Mouse (Mus musculus) gastrocnemius, adult 2 months (tissue): ENCODE data around the gene Mea1. TPM values are rescaled to one million over a fixed set of nuclear protein-coding genes. Genes with fewer than 3 reads are reported as not detected.

ENCODE experiments used
- DNase-seq: peaks from one replicate; pipeline ENCODE4 v3.0.0; 2022
- H3K27ac ChIP-seq: fragments of 200-600 bp; 2 replicates; pipeline ENCODE4 v1.8.1; 2022; ENCODE audit warnings: mild to moderate bottlenecking
- H3K4me3 ChIP-seq: fragments of 200-600 bp; 2 replicates; pipeline ENCODE4 v1.8.1; 2022; ENCODE audit warnings: mild to moderate bottlenecking, moderate library complexity
- CTCF ChIP-seq: fragments of 200-600 bp; IDR thresholded peaks from 2 replicates; pipeline ENCODE4 v1.8.1; 2022; ENCODE audit warnings: antibody characterized with exemption, mild to moderate bottlenecking, moderate library complexity
- intact Hi-C: fragments of 180-260 bp; cut with DNase I; formaldehyde crosslinking; loops from one replicate; pipeline ENCODE4 v1.15.1; 2025
- total RNA-seq, 2 experiments: library from RNA; stranded (reverse); gene quantifications; 2 replicates each; pipeline ENCODE4 v1.2.3; 2021

Gene Mea1
- total RNA-seq, 2 experiments from 2014 or later = 34.6 to 49.1 TPM

DNA sequence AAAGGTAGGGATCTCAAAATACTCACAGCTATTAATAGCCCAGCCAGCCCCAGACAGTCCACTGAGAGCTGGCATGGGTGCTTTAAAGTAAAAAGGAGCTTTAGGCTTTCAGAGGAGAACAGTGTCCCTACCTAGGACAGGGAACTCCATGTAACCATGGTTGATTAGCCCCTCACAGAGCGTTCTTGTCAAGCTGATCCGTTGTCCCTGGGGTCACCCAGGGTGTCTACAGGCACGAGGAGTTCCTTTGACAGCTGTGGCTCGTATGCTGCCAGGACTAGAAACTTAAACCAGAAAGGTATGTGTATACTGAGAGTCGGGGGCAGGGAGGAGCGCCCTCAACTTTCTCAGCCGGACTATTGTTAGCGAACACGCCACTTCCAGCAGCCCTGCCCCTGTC, 318 bp downstream of the Mea1 start:
- intact Hi-C loops = no loop called here
- peak; percentile 69 for DNase-seq
- peak overlapping the region; percentile 96 for H3K27ac ChIP-seq

DNA sequence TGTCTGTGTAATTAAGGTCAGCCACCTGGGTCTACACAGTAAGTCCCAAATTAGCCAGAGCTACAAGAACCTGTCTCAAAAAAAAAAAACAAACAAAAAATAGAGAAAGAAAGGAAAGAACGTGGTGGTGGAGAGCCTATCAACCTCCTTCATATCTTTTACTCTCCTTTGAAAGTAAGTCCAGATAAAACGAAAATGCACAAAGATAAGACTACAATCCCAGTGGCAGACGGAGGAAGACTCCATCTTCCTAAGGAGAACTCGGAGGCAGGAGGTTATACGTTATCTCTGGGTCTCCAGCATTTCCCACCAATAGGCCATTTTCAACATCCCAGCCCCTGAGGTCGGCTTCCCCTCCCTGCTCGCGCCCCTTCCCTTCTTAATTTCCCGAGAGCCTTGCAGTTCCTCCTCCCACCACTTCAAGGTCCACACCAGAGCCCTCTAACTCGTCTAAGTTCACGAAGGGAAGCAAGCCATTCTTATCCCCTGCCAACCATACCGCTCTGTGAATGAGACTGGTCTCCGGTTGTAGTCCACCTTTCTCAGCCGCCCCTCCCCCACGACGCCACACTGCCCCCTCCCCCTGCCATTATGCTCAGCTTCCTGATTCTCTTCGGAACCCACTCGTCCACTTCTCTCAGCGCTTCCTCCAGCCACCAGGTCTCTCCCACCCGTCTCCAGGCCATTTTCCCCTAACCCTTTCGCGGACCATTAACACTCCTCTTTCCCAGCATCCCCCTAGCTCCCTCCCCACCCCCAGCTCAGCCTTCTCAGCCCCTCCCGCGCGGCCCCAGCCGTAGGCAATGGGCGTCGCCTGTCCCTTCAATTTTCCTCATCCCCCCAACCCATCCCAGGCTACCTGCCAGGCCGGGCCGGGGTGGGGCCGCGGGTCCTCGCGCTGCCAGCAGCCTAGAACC, 1.5 kb downstream of the Mea1 start:
- intact Hi-C loops = loop anchor here (2.0 to 5.0 kb wide), 2 partner anchors 33 to 72 kb away; partner anchors contain the start of genes Cnpy3, Klc4 and Mrpl2
- Histone ChIP-seq H3K4me3 (peak overlapping the region; percentile 77), H3K27ac (peak overlapping the region; percentile 96)
- peak; percentile 56 for TF ChIP-seq CTCF
- DNase-seq = peak; percentile 74

More for the DNA sequence above, 318 bp downstream of the Mea1 start:
- H3K4me3 ChIP-seq = peak overlapping the region; percentile 77
- TF ChIP-seq CTCF = no peak

DNA sequence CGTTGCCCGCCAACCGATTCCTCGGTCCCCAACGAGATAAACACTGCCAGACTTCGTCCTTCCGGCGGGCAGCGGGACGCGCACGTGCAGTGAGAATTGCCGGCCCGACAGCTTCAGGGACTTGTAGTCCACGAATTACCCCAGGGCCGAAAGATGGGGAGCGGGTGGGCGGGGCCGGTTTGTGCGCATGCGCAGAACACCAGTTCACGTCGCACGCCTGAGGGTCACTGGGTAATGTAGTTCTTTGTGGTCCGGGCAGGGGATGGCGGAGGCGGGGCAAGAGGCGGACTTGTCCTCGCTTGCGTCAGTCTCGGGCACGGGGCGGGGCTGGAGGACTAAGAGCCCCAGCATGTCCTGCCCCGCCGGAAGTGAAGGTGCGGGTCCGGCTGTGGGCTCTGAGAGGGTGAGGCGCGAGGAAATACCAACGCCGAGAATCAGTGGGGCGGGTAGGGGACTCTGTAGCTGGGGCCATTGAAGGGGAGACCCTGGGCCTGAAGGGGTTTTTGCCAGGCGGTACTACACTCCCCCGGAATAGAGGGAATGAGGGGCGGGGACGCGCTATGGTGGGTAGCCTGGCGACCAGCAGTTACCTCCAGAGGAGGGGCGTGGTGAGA, 2.3 kb downstream of the Mea1 start, which contains the start of gene Klhdc3:
Gene Klhdc3 (minus strand): TSS at position 155 of the 614 bp plus-strand sequence.
- Histone ChIP-seq H3K4me3 (peak within 1 kb of the TSS; percentile 77), H3K27ac (peak within 1 kb of the TSS; percentile 96)
- intact Hi-C loops = loop anchor here (1.0 to 5.0 kb wide), 3 partner anchors 24 to 71 kb away; partner anchors contain the start of genes Cnpy3, Klc4, Mrpl2 and Ppp2r5d
- TF ChIP-seq CTCF = no peak
- DNase-seq = peak; percentile 99

GRCm38 (mm10) chr17:46681466-46682118, 3.0 kb downstream of the Mea1 start:
- DNase-seq = no peak
- Histone ChIP-seq H3K4me3 (peak overlapping the region; percentile 77), H3K27ac (peak overlapping the region; percentile 92)
- intact Hi-C loops = loop anchor here (1.0 to 5.0 kb wide), 3 partner anchors 24 to 71 kb away; partner anchors contain the start of genes Cnpy3, Klc4, Mrpl2 and Ppp2r5d
- no peak for TF ChIP-seq CTCF

DNA sequence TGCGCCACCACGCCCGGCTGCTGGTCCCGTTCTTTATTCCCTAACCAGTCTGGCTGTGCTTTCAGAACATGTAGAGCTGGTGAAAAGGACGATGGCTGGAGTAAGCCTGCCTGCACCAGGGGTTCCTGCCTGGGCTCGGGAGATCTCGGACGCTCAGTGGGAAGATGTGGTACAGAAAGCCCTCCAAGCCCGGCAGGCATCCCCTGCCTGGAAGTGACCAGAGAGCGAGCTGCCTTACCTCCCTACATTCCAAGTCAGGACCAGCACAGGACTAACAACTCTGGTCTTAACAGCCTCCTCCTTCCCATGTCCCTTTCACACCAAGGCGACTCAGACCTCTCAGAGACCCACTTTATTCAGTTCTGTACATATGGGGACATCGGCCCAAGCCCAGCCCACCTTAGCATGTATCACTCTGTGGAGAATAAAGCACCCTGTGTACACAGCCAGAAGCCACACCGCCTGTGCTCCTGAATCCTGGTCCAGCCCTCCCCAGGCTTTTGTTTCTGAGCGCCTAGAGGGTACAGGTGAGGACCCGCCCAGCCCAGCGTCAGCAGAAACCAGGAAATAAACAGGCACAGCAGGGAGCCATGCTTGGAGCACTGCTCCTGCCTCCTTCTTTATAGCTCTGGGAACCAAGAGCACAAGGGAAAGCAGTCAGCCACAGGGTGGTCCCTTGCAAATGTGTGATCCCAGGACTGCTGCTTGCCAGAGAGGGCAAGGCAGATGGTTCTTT, 4.2 kb downstream of the Mea1 start:
- Histone ChIP-seq H3K27ac (no peak overlapping the region), H3K4me3 (no peak overlapping the region)
- no peak for TF ChIP-seq CTCF
- intact Hi-C loops = loop anchor here (5.0 kb wide), 1 partner anchor 69 kb away; the partner anchor contains the start of gene Cnpy3
- no peak for DNase-seq

- DNase-seq = no peak
- no peak for TF ChIP-seq CTCF
- Histone ChIP-seq H3K4me3 (no peak overlapping the region), H3K27ac (no peak overlapping the region)
- intact Hi-C loops = no loop called here
Measured at GRCm38 (mm10) chr17:46685913-46686312, 7.3 kb downstream of the Mea1 start.

DNA sequence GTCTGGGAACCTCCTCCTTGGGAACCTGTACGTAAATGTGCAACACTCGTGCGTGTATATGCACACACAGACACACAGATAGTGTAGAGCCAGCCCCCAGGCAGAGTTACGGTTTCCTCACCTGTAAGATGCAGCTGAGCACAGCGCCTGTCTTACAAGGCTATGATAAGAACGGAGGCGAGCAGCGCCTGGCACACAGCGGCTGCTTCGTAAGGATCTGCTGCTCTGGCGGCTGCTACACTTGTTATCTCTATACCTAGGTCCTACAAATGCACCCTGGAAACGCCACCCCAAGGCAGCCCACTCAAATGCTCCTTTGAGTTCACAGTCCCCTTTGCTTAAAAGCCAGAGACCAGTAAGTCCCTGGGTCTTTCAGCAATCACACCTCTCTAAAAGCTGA, 12.1 kb downstream of the Mea1 start:
- Histone ChIP-seq H3K4me3 (no peak overlapping the region), H3K27ac (no peak overlapping the region)
- no peak for TF ChIP-seq CTCF
- intact Hi-C loops = no loop called here
- DNase-seq = no peak

- intact Hi-C loops = no loop called here
- no peak overlapping the region for H3K4me3 ChIP-seq
- no peak for TF ChIP-seq CTCF
- H3K27ac ChIP-seq = no peak overlapping the region
- no peak for DNase-seq
Measured at GRCm38 (mm10) chr17:46691390-46691789, 12.8 kb downstream of the Mea1 start.

GRCm38 (mm10) chr17:46694517-46695063, 16.0 kb downstream of the Mea1 start:
- Histone ChIP-seq H3K4me3 (no peak overlapping the region), H3K27ac (no peak overlapping the region)
- TF ChIP-seq CTCF = no peak
- intact Hi-C loops = no loop called here
- DNase-seq = no peak

GRCm38 (mm10) chr17:46698515-46698914, 19.9 kb downstream of the Mea1 start:
- Histone ChIP-seq H3K4me3 (no peak overlapping the region), H3K27ac (no peak overlapping the region)
- no peak for DNase-seq
- intact Hi-C loops = no loop called here
- TF ChIP-seq CTCF = no peak

GRCm38 (mm10) chr17:46699245-46699644, 20.7 kb downstream of the Mea1 start:
- TF ChIP-seq CTCF = no peak
- no peak overlapping the region for H3K4me3 ChIP-seq
- no peak overlapping the region for H3K27ac ChIP-seq
- no peak for DNase-seq
- intact Hi-C loops = no loop called here
